Mouse (Mus musculus) embryonic facial prominence, embryonic 12.5 days (tissue): ENCODE measurements around the gene Pde3a. TPM values are rescaled to one million over a fixed set of nuclear protein-coding genes. Genes with fewer than 3 reads are reported as not detected.
"Not testable (repeated sequence)": the region's sequence is repeated elsewhere in the genome, so short reads cannot be mapped to it uniquely, and the experiment has no call there.

Experiments
- ATAC-seq: fragments of 200-750 bp; cut with Nextera tagmentation; 2 replicates; pipeline ENCODE4 v1.8.0; 2017; ENCODE audit not compliant: insufficient number of reproducible peaks, insufficient read depth, low FRiP score, low TSS enrichment
- H3K27ac ChIP-seq: fragments of 300-500 bp; sonication (generic); 2 replicates; pipeline ENCODE4 v1.5.1; 2016; ENCODE audit warnings: mild to moderate bottlenecking
- H3K27me3 ChIP-seq: fragments of 300-500 bp; sonication (generic); 2 replicates; pipeline ENCODE4 v1.6.1; 2016; ENCODE audit warnings: mild to moderate bottlenecking, moderate library complexity
- H3K36me3 ChIP-seq: fragments of 300-500 bp; sonication (generic); 2 replicates; pipeline ENCODE4 v1.6.1; 2016; ENCODE audit warnings: mild to moderate bottlenecking
- H3K4me1 ChIP-seq: fragments of 300-500 bp; sonication (generic); 2 replicates; pipeline ENCODE4 v1.6.1; 2016
- H3K4me2 ChIP-seq: fragments of 300-500 bp; sonication (generic); replicated peaks from 2 replicates; pipeline ENCODE4 v1.6.1; 2016; ENCODE audit warnings: mild to moderate bottlenecking, moderate library complexity
- H3K4me3 ChIP-seq: fragments of 300-500 bp; sonication (generic); 2 replicates; pipeline ENCODE4 v1.5.1; 2016; ENCODE audit warnings: mild to moderate bottlenecking
- H3K9ac ChIP-seq: fragments of 300-500 bp; sonication (generic); 2 replicates; pipeline ENCODE4 v1.6.1; 2016; ENCODE audit warnings: mild to moderate bottlenecking, moderate library complexity
- H3K9me3 ChIP-seq: fragments of 300-500 bp; sonication (generic); 2 replicates; pipeline ENCODE4 v1.6.1; 2016; ENCODE audit warnings: mild to moderate bottlenecking, moderate library complexity
- WGBS: fragments of 180-500 bp; shearing (Covaris S2); methylation state at CpG from one replicate; pipeline ENCODE4 v1.1.7; 2016; 5-methylcytosine and 5-hydroxymethylcytosine counted together
- polyA plus RNA-seq: library from polyadenylated mRNA; unstranded; fragments of >200 nt; fragmentation: Nextera tagmentation; extraction: Ambion mirVana; gene quantifications from 2 replicates; pipeline ENCODE4 v1.2.1, GENCODE M21; 2016

The Pde3a gene
- polyA plus RNA-seq, 1 experiment from 2014 or later = 7.2 TPM

GRCm38 (mm10) chr6:141307326-141307725, 58.3 kb downstream of the Pde3a start:
- H3K4me2 ChIP-seq = no peak overlapping the region
- no peak overlapping the region for H3K27ac ChIP-seq
- no peaks in the 10 kb centered on the region for H3K9me3 ChIP-seq
- no peak for ATAC-seq
- H3K4me1 ChIP-seq = no peaks in the 10 kb centered on the region
- H3K9ac ChIP-seq = no peak overlapping the region
- H3K27me3 ChIP-seq = no peaks in the 10 kb centered on the region
- H3K4me3 ChIP-seq = no peak overlapping the region
- no peaks in the 10 kb centered on the region for H3K36me3 ChIP-seq
- 78% methylated on average over 1 of the region's 1 CpGs for WGBS

DNA sequence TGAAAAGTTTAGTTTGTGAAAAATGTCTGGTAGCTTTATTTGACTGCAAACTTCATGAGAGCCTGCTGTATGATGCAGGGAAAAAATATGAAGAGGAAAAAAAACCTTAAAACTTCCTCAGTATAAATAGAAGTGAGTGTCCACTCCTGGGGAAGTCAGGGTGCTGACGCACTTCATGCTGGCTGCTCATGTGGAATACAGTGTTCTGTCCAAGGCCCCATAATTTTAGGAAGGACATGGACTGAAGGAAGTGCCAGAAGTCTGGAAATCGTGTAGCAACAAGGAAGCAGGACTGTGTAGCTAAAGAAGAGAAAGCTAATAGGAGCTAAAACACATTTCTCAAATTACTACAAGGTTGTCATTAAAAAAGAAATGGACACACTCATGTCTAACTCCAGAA, 59.4 kb downstream of the Pde3a start:
- no peak overlapping the region for H3K27ac ChIP-seq
- no peak overlapping the region for H3K9ac ChIP-seq
- H3K27me3 ChIP-seq = no peaks in the 10 kb centered on the region
- no peak for ATAC-seq
- no peaks in the 10 kb centered on the region for H3K9me3 ChIP-seq
- H3K4me3 ChIP-seq = no peak overlapping the region
- no peaks in the 10 kb centered on the region for H3K36me3 ChIP-seq
- WGBS = 58% methylated on average over 2 of the region's 2 CpGs
- H3K4me2 ChIP-seq = no peak overlapping the region
- no peaks in the 10 kb centered on the region for H3K4me1 ChIP-seq

DNA sequence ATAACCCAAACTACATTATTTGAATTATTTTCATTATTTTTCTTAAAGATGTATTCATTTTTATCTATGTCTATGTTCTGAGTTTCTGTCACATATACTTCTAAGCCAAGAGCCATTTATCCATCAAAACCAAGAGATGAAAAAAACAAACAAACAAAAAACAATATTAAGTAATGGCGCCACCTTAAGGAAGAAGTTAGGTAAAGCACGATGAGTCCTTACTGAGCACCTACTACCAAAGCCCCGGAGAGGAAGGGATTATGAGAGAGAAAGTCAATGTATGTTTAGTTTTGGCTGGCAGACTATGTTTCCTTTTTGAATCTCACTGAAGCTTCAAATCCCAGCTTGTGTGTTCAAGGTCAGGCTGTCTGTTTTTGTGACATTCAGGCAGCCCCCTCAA, 60.8 kb downstream of the Pde3a start:
- H3K9me3 ChIP-seq = no peaks in the 10 kb centered on the region
- H3K4me2 ChIP-seq = no peak overlapping the region
- ATAC-seq = no peak
- no peaks in the 10 kb centered on the region for H3K27me3 ChIP-seq
- H3K27ac ChIP-seq = no peak overlapping the region
- H3K4me1 ChIP-seq = no peaks in the 10 kb centered on the region
- H3K36me3 ChIP-seq = no peaks in the 10 kb centered on the region
- no peak overlapping the region for H3K4me3 ChIP-seq
- 36% methylated on average over 3 of the region's 3 CpGs for WGBS
- no peak overlapping the region for H3K9ac ChIP-seq

DNA sequence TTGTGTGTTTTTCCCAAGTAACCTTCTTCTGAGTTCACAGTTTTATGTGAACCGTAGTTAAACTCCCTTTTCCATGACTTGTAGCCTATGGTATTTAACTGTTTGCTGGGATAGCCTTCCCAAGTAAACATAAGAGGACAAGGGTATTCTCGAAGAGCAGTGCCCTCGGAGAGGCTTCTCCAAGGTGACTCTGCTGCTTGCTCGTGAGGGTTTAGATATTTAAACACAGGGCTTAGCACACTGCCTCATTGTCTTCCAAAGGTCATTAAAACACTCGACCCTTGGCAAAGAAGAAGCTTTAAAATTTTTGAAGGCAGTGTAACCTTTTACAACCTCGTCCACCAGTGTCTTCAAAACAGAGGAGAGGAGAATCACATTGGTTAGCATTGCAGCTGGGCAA, 61.3 kb downstream of the Pde3a start:
- H3K27ac ChIP-seq = no peak overlapping the region
- no peak for ATAC-seq
- no peak overlapping the region for H3K4me3 ChIP-seq
- H3K27me3 ChIP-seq = no peaks in the 10 kb centered on the region
- H3K36me3 ChIP-seq = no peaks in the 10 kb centered on the region
- no peaks in the 10 kb centered on the region for H3K9me3 ChIP-seq
- no peak overlapping the region for H3K9ac ChIP-seq
- 46% methylated on average over 6 of the region's 6 CpGs for WGBS
- no peaks in the 10 kb centered on the region for H3K4me1 ChIP-seq
- H3K4me2 ChIP-seq = no peak overlapping the region

GRCm38 (mm10) chr6:141311615-141312014, 62.5 kb downstream of the Pde3a start:
- Histone ChIP-seq H3K4me2 (no peak overlapping the region), H3K36me3 (no peaks in the 10 kb centered on the region), H3K4me1 (no peaks in the 10 kb centered on the region), H3K9me3 (no peaks in the 10 kb centered on the region), H3K4me3 (no peak overlapping the region), H3K27ac (no peak overlapping the region), H3K27me3 (no peaks in the 10 kb centered on the region), H3K9ac (no peak overlapping the region)
- ATAC-seq = no peak
- 72% methylated on average over 6 of the region's 6 CpGs for WGBS

- Histone ChIP-seq H3K4me3 (no peak overlapping the region), H3K9me3 (no peaks in the 10 kb centered on the region), H3K4me2 (no peak overlapping the region), H3K36me3 (no peaks in the 10 kb centered on the region), H3K4me1 (0 out of 2 replicates have a peak, but pooled peaks cover 2% of the 10 kb centered on the region), H3K27ac (no peak overlapping the region), H3K27me3 (no peaks in the 10 kb centered on the region), H3K9ac (no peak overlapping the region)
- ATAC-seq = no peak
- WGBS = 88% methylated on average over 4 of the region's 4 CpGs
Observed at GRCm38 (mm10) chr6:141313112-141313511, 64.0 kb downstream of the Pde3a start.

GRCm38 (mm10) chr6:141318440-141318839, 69.4 kb downstream of the Pde3a start:
- Histone ChIP-seq H3K9ac (no peak overlapping the region), H3K36me3 (no peaks in the 10 kb centered on the region), H3K4me2 (no peak overlapping the region), H3K4me1 (0 out of 2 replicates have a peak, but pooled peaks cover 7% of the 10 kb centered on the region), H3K4me3 (no peak overlapping the region), H3K27me3 (no peaks in the 10 kb centered on the region), H3K27ac (no peak overlapping the region), H3K9me3 (no peaks in the 10 kb centered on the region)
- ATAC-seq = no peak
- WGBS = 54% methylated on average over 3 of the region's 3 CpGs

- Histone ChIP-seq H3K9ac (no peak overlapping the region), H3K4me3 (no peak overlapping the region), H3K9me3 (no peaks in the 10 kb centered on the region), H3K27ac (no peak overlapping the region), H3K4me1 (0 out of 2 replicates have a peak, but pooled peaks cover 7% of the 10 kb centered on the region), H3K27me3 (no peaks in the 10 kb centered on the region), H3K4me2 (no peak overlapping the region), H3K36me3 (no peaks in the 10 kb centered on the region)
- 90% methylated on average over 3 of the region's 3 CpGs for WGBS
- no peak for ATAC-seq
Observed at GRCm38 (mm10) chr6:141321253-141321652, 72.2 kb downstream of the Pde3a start.

DNA sequence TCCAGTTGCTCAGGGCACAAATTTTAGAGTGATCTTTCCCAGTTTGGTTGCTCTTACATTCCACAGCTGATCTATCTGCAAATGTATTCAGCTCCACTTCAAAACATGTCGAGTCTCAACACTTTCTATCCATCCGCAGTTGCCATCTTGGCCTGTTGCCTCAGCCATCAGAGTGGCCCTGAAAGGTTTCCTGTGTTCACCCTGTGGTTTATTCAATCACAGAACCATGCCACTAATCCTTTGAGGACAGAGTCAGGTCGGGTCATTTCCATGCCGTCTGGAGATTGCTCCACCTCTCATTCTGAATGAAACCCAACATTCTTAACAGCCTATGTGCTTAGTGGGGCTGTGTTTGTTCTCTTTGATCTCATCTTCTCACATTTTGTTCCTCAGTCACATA, 73.9 kb downstream of the Pde3a start:
- Histone ChIP-seq H3K9ac (no peak overlapping the region), H3K4me2 (no peak overlapping the region), H3K4me1 (0 out of 2 replicates have a peak, but pooled peaks cover 5% of the 10 kb centered on the region), H3K36me3 (no peaks in the 10 kb centered on the region), H3K27ac (no peak overlapping the region), H3K4me3 (no peak overlapping the region), H3K9me3 (no peaks in the 10 kb centered on the region), H3K27me3 (no peaks in the 10 kb centered on the region)
- 48% methylated on average over 4 of the region's 4 CpGs for WGBS
- no peak for ATAC-seq

DNA sequence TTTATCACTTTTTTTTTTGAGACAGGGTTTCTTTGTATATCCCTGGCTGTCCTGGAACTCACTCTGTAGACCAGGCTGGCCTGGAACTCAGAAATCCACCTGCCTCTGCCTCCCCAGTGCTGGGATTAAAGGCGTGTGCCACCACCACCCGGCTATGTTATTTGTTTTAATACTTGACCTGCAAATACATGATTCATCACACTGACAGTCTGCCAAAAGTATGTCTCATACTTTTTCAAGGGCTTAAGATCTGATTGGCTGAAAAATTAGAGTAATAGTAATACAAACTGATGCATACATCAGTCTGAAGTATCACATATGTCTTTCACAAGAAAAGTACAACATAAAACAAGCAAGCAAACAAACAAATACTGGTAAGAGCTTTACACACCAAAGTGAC, 78.1 kb downstream of the Pde3a start:
- 97% methylated on average over 2 of the region's 2 CpGs for WGBS
- not testable (repeated sequence) for H3K27me3 ChIP-seq, H3K9me3 ChIP-seq, H3K4me2 ChIP-seq, H3K4me3 ChIP-seq, H3K27ac ChIP-seq, H3K36me3 ChIP-seq, ATAC-seq, H3K9ac ChIP-seq, H3K4me1 ChIP-seq

- WGBS = 85% methylated on average over 3 of the region's 3 CpGs
- Histone ChIP-seq H3K4me1 (no peaks in the 10 kb centered on the region), H3K4me2 (no peak overlapping the region), H3K9me3 (no peaks in the 10 kb centered on the region), H3K27ac (no peak overlapping the region), H3K36me3 (no peaks in the 10 kb centered on the region), H3K9ac (no peak overlapping the region), H3K4me3 (no peak overlapping the region), H3K27me3 (no peaks in the 10 kb centered on the region)
- ATAC-seq = no peak
Observed at GRCm38 (mm10) chr6:141328071-141328470, 79.0 kb downstream of the Pde3a start.

DNA sequence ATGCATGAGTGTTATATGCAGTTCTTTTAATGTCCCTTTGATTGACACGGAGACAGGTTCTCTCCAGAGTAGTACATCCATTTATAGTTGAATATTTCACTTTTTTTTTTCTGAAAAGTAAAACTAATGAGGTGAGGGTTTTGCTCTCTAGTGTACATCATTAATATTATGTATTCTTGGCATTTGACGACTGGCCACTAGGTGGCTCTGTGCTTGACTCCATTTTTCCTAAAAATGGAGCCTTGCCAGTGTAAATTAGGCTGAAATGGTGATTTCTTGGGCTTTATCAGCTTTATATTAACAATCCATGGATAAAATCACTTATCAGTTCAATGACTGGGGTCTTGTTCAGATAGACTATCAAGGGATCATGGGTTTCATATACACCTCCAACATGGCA, 82.4 kb downstream of the Pde3a start:
- H3K36me3 ChIP-seq = no peaks in the 10 kb centered on the region
- no peak overlapping the region for H3K27ac ChIP-seq
- no peaks in the 10 kb centered on the region for H3K27me3 ChIP-seq
- H3K9ac ChIP-seq = no peak overlapping the region
- no peak for ATAC-seq
- WGBS = 42% methylated on average over 2 of the region's 2 CpGs
- no peak overlapping the region for H3K4me3 ChIP-seq
- no peaks in the 10 kb centered on the region for H3K4me1 ChIP-seq
- H3K4me2 ChIP-seq = no peak overlapping the region
- no peaks in the 10 kb centered on the region for H3K9me3 ChIP-seq

GRCm38 (mm10) chr6:141332613-141333165, 83.6 kb downstream of the Pde3a start:
- Histone ChIP-seq H3K9me3 (no peaks in the 10 kb centered on the region), H3K4me3 (no peak overlapping the region), H3K27me3 (no peaks in the 10 kb centered on the region), H3K4me2 (no peak overlapping the region), H3K36me3 (no peaks in the 10 kb centered on the region), H3K27ac (no peak overlapping the region), H3K9ac (no peak overlapping the region), H3K4me1 (no peaks in the 10 kb centered on the region)
- ATAC-seq = no peak
- 88% methylated on average over 4 of the region's 4 CpGs for WGBS
